Mouse (Mus musculus) midbrain, postnatal 0 days (tissue): ENCODE measurements around the gene Nap1l1. TPM values are rescaled to one million over a fixed set of nuclear protein-coding genes. Genes with fewer than 3 reads are reported as not detected.

Experiments used
- ATAC-seq: fragments of 200-750 bp; cut with Nextera tagmentation; 2 replicates; pipeline ENCODE4 v1.8.0; 2017; ENCODE audit warnings: moderate number of reproducible peaks, mild to moderate bottlenecking, moderate TSS enrichment, moderate library complexity; ENCODE audit not compliant: low FRiP score
- DNase-seq: peaks from one replicate; pipeline ENCODE4 v3.0.0-alpha.2; 2015; ENCODE audit warnings: low spot score
- H3K27ac ChIP-seq: fragments of 300-500 bp; sonication (generic); 2 replicates; pipeline ENCODE4 v1.5.1; 2014; ENCODE audit warnings: low read depth, mild to moderate bottlenecking, low read length, mixed read lengths
- H3K27me3 ChIP-seq: fragments of 300-500 bp; sonication (generic); 2 replicates; pipeline ENCODE4 v1.6.1; 2014; ENCODE audit warnings: low read length, control low read depth, mixed read lengths; ENCODE audit not compliant: insufficient read depth
- H3K36me3 ChIP-seq: fragments of 300-500 bp; sonication (generic); 2 replicates; pipeline ENCODE4 v1.6.1; 2014; ENCODE audit warnings: low read length, control low read depth, mixed read lengths; ENCODE audit not compliant: insufficient read depth
- H3K4me1 ChIP-seq: fragments of 300-500 bp; sonication (generic); 2 replicates; pipeline ENCODE4 v1.6.1; 2014; ENCODE audit warnings: mild to moderate bottlenecking, control low read depth, antibody characterized with exemption, low read length, mixed read lengths; ENCODE audit not compliant: insufficient read depth
- H3K4me2 ChIP-seq: fragments of 300-500 bp; sonication (generic); 2 replicates; pipeline ENCODE4 v1.6.1; 2014; ENCODE audit warnings: low read depth, mild to moderate bottlenecking, low read length, mixed read lengths; ENCODE audit not compliant: poor library complexity, severe bottlenecking
- H3K4me3 ChIP-seq: fragments of 300-500 bp; sonication (generic); 2 replicates; pipeline ENCODE4 v1.5.1; 2014; ENCODE audit warnings: low read depth, mild to moderate bottlenecking, low read length, moderate library complexity
- H3K9ac ChIP-seq: fragments of 300-500 bp; sonication (generic); replicated peaks from 2 replicates; pipeline ENCODE4 v1.6.1; 2014; ENCODE audit warnings: mild to moderate bottlenecking, low read length, moderate library complexity, mixed read lengths; ENCODE audit not compliant: poor library complexity, severe bottlenecking
- H3K9me3 ChIP-seq: fragments of 300-500 bp; sonication (generic); 2 replicates; pipeline ENCODE4 v1.6.1; 2016; ENCODE audit warnings: low read length, control low read depth
- CTCF ChIP-seq: IDR thresholded peaks from 2 replicates; pipeline ENCODE4 v1.5.1; 2016; ENCODE audit warnings: antibody characterized with exemption, mild to moderate bottlenecking
- WGBS: fragments of 180-500 bp; shearing (Covaris S2); extraction: QIAGEN DNeasy Blood & Tissue Kit; methylation state at CpG from one replicate; pipeline ENCODE4 v1.1.7; 2014; 5-methylcytosine and 5-hydroxymethylcytosine counted together
- polyA plus RNA-seq: library from polyadenylated mRNA; unstranded; fragments of >200 nt; fragmentation: Nextera tagmentation; extraction: Ambion mirVana; gene quantifications from 2 replicates; pipeline ENCODE4 v1.2.1, GENCODE M21; 2015
- total RNA-seq: library from RNA; depleted of rRNA; stranded (reverse); fragments of >200 nt; gene quantifications from 2 replicates; pipeline ENCODE4 v1.2.3, GENCODE M21; 2014

The Nap1l1 gene
- total and polyA plus RNA-seq, 2 experiments from 2014 or later: 57.1 to 171 TPM

GRCm38 (mm10) chr10:111537410-111537809, 64.4 kb downstream of the Nap1l1 start:
- DNase-seq: no peak
- no peak for ATAC-seq
- no peaks in the 10 kb centered on the region for H3K27me3 ChIP-seq
- H3K4me1 ChIP-seq: no peaks in the 10 kb centered on the region
- no peak overlapping the region for H3K27ac ChIP-seq
- no peaks in the 10 kb centered on the region for H3K9me3 ChIP-seq
- WGBS: 89% methylated on average over 19 of the region's 19 CpGs
- no peaks in the 10 kb centered on the region for H3K36me3 ChIP-seq
- no peak for TF ChIP-seq CTCF
- no peak overlapping the region for H3K9ac ChIP-seq
- H3K4me2 ChIP-seq: no peak overlapping the region
- H3K4me3 ChIP-seq: no peak overlapping the region

GRCm38 (mm10) chr10:111539724-111540324, 66.8 kb downstream of the Nap1l1 start:
- Histone ChIP-seq H3K27ac (no peak overlapping the region), H3K9ac (no peak overlapping the region), H3K4me2 (no peak overlapping the region), H3K4me1 (0 out of 2 replicates have a peak, but pooled peaks cover 4% of the 10 kb centered on the region), H3K4me3 (no peak overlapping the region), H3K36me3 (no peaks in the 10 kb centered on the region), H3K9me3 (no peaks in the 10 kb centered on the region), H3K27me3 (no peaks in the 10 kb centered on the region)
- WGBS: 32% methylated on average over 9 of the region's 9 CpGs
- ATAC-seq (no peak), DNase-seq (no peak)
- no peak for TF ChIP-seq CTCF

- no peak overlapping the region for H3K4me2 ChIP-seq
- H3K27me3 ChIP-seq: no peaks in the 10 kb centered on the region
- H3K9me3 ChIP-seq: no peaks in the 10 kb centered on the region
- no peak for ATAC-seq
- H3K9ac ChIP-seq: no peak overlapping the region
- TF ChIP-seq CTCF: no peak
- H3K27ac ChIP-seq: no peak overlapping the region
- DNase-seq: no peak
- WGBS: 60% methylated on average over 9 of the region's 9 CpGs
- H3K36me3 ChIP-seq: no peaks in the 10 kb centered on the region
- 0 out of 2 replicates have a peak, but pooled peaks cover 4% of the 10 kb centered on the region for H3K4me1 ChIP-seq
- no peak overlapping the region for H3K4me3 ChIP-seq
These were observed 67.7 kb downstream of the Nap1l1 start for GRCm38 (mm10) chr10:111540678-111541077.

GRCm38 (mm10) chr10:111543106-111543505, 70.1 kb downstream of the Nap1l1 start:
- Histone ChIP-seq H3K27me3 (no peaks in the 10 kb centered on the region), H3K4me2 (no peak overlapping the region), H3K36me3 (no peaks in the 10 kb centered on the region), H3K9me3 (no peaks in the 10 kb centered on the region), H3K4me1 (0 out of 2 replicates have a peak, but pooled peaks cover 4% of the 10 kb centered on the region), H3K27ac (no peak overlapping the region), H3K4me3 (no peak overlapping the region), H3K9ac (no peak overlapping the region)
- no peak for DNase-seq
- WGBS: 91% methylated on average over 7 of the region's 7 CpGs
- TF ChIP-seq CTCF: no peak
- no peak for ATAC-seq

- H3K4me2 ChIP-seq: no peak overlapping the region
- H3K4me3 ChIP-seq: no peak overlapping the region
- no peaks in the 10 kb centered on the region for H3K9me3 ChIP-seq
- no peaks in the 10 kb centered on the region for H3K36me3 ChIP-seq
- H3K27ac ChIP-seq: no peak overlapping the region
- TF ChIP-seq CTCF: no peak
- no peaks in the 10 kb centered on the region for H3K27me3 ChIP-seq
- ATAC-seq: no peak
- H3K9ac ChIP-seq: no peak overlapping the region
- H3K4me1 ChIP-seq: 0 out of 2 replicates have a peak, but pooled peaks cover 4% of the 10 kb centered on the region
- no peak for DNase-seq
- 52% methylated on average over 7 of the region's 7 CpGs for WGBS
These were observed 70.8 kb downstream of the Nap1l1 start for GRCm38 (mm10) chr10:111543781-111544260.

GRCm38 (mm10) chr10:111544311-111544710, 71.3 kb downstream of the Nap1l1 start:
- 0 out of 2 replicates have a peak, but pooled peaks cover 4% of the 10 kb centered on the region for H3K4me1 ChIP-seq
- H3K27ac ChIP-seq: no peak overlapping the region
- no peaks in the 10 kb centered on the region for H3K36me3 ChIP-seq
- H3K27me3 ChIP-seq: no peaks in the 10 kb centered on the region
- no peak overlapping the region for H3K9ac ChIP-seq
- ATAC-seq (no peak), DNase-seq (no peak)
- no peak overlapping the region for H3K4me2 ChIP-seq
- TF ChIP-seq CTCF: no peak
- no peak overlapping the region for H3K4me3 ChIP-seq
- WGBS: 80% methylated on average over 4 of the region's 4 CpGs
- H3K9me3 ChIP-seq: no peaks in the 10 kb centered on the region
